Mouse (Mus musculus) megakaryocyte-erythroid progenitor cell, adult 5-6 weeks (primary cell): Measurements from ENCODE around the gene Lcn4. TPM values are rescaled to one million over a fixed set of nuclear protein-coding genes. Genes with fewer than 3 reads are reported as not detected.

Experiments used
- ATAC-seq: replicated peaks from 2 replicates; pipeline ENCODE4 v1.8.0; 2016; ENCODE audit warnings: mild to moderate bottlenecking, inconsistent platforms; ENCODE audit not compliant: severe bottlenecking, poor library complexity, low FRiP score, low TSS enrichment
- total RNA-seq, 2 experiments: library from RNA; stranded (forward) in 1 of 2; stranded (reverse) in 1 of 2; fragments of 200-1000, 215-1000 nt in 1 of 2; fragments of >200 nt in 1 of 2; fragmentation: Nextera tagmentation in 1 of 2; gene quantifications; 2 replicates each; pipeline ENCODE4 v1.2.3; 2014 to 2017

Gene Lcn4
- total RNA-seq (2014; fragmentation: Nextera tagmentation) (not detected in 2 replicates), total RNA-seq (2017) (not detected in 2 replicates)

- ATAC-seq: no peak
These were observed at the start of gene Lcn4 for GRCm38 (mm10) chr2:26671182-26671581. Gene Lcn4, minus strand, starts transcription at chr2:26671282.

- no peak for ATAC-seq
These were observed 15.1 kb upstream of the Lcn4 start for GRCm38 (mm10) chr2:26686171-26686675.

- no peak for ATAC-seq
These were observed 2.3 kb downstream of the Lcn4 start for GRCm38 (mm10) chr2:26668746-26669145.

- peak; percentile 84 for ATAC-seq
These were observed 7.5 kb downstream of the Lcn4 start for GRCm38 (mm10) chr2:26663551-26663950.

GRCm38 (mm10) chr2:26663112-26663511 lies 8.0 kb downstream of the Lcn4 start:
- ATAC-seq: peak; percentile 83

- no peak for ATAC-seq
These were observed 8.6 kb downstream of the Lcn4 start for GRCm38 (mm10) chr2:26662509-26662882.

GRCm38 (mm10) chr2:26661768-26662508 lies 9.1 kb downstream of the Lcn4 start:
- ATAC-seq: no peak

- no peak for ATAC-seq
These were observed 9.8 kb downstream of the Lcn4 start for GRCm38 (mm10) chr2:26661143-26661752.

- no peak for ATAC-seq
These were observed 13.7 kb downstream of the Lcn4 start for GRCm38 (mm10) chr2:26657426-26657825.

- no peak for ATAC-seq
These were observed 16.4 kb downstream of the Lcn4 start for GRCm38 (mm10) chr2:26654687-26655086.

GRCm38 (mm10) chr2:26646643-26647293 lies 24.3 kb downstream of the Lcn4 start:
- peak; percentile 96 for ATAC-seq

GRCm38 (mm10) chr2:26643942-26644341 lies 27.1 kb downstream of the Lcn4 start:
- peak; percentile 29; the same call in 1 of the 2 replicates for ATAC-seq

GRCm38 (mm10) chr2:26641006-26641647 lies 30.0 kb downstream of the Lcn4 start:
- ATAC-seq: no peak

GRCm38 (mm10) chr2:26639838-26640830 lies 30.9 kb downstream of the Lcn4 start:
- ATAC-seq: peak; percentile 62

GRCm38 (mm10) chr2:26639083-26639482 lies 32.0 kb downstream of the Lcn4 start:
- peak; percentile 27; the same call in 1 of the 2 replicates for ATAC-seq

- ATAC-seq: no peak
These were observed 32.5 kb downstream of the Lcn4 start for GRCm38 (mm10) chr2:26638572-26638971.

- ATAC-seq: no peak
These were observed 33.0 kb downstream of the Lcn4 start for GRCm38 (mm10) chr2:26638039-26638438.

GRCm38 (mm10) chr2:26637316-26637932 lies 33.7 kb downstream of the Lcn4 start:
- no peak for ATAC-seq
